Mouse (Mus musculus) bone marrow macrophage, adult 2 months (primary cell): ENCODE measurements around the gene Gtpbp8.

Source experiments
- CTCF ChIP-seq: IDR thresholded peaks from 2 replicates; pipeline ENCODE4 v1.5.1; 2012; ENCODE audit warnings: low read depth, mild to moderate bottlenecking, low read length, moderate library complexity
- POLR2A ChIP-seq: IDR thresholded peaks from 2 replicates; pipeline ENCODE4 v1.6.1; 2012; ENCODE audit warnings: mild to moderate bottlenecking, low read depth, low read length, borderline replicate concordance

- TF ChIP-seq CTCF = no peak
- TF ChIP-seq POLR2A = no peak
Observed at GRCm38 (mm10) chr16:44778538-44779147, 32.5 kb upstream of the Gtpbp8 start.
